Mouse (Mus musculus): ENCODE measurements around the gene Zdhhc5. TPM values are rescaled to one million over a fixed set of nuclear protein-coding genes. Genes with fewer than 3 reads are reported as not detected.
"Not testable (repeated sequence)": the region's sequence is repeated elsewhere in the genome, so short reads cannot be mapped to it uniquely, and the experiment has no call there.

Gene Zdhhc5
- polyA plus RNA-seq, 1 experiment from 2014 or later, result 29.8 TPM

- no peak for ATAC-seq (replicated peaks; ENCODE audit: low FRiP score)
- H3K27ac ChIP-seq, result no peak overlapping the region
- peaks cover 8% of the 10 kb centered on the region for H3K4me1 ChIP-seq
- no peaks in the 10 kb centered on the region for H3K27me3 ChIP-seq
- WGBS, result 84% methylated on average over 6 of the region's 6 CpGs
- H3K4me3 ChIP-seq (replicated peaks), result no peak overlapping the region
- no peak overlapping the region for H3K9ac ChIP-seq
- no peak overlapping the region for H3K4me2 ChIP-seq
- H3K9me3 ChIP-seq (replicated peaks), result no peaks in the 10 kb centered on the region
- peaks cover 46% of the 10 kb centered on the region for H3K36me3 ChIP-seq
Measured at GRCm38 (mm10) chr2:84682605-84683183, 32.3 kb downstream of the Zdhhc5 start.

DNA sequence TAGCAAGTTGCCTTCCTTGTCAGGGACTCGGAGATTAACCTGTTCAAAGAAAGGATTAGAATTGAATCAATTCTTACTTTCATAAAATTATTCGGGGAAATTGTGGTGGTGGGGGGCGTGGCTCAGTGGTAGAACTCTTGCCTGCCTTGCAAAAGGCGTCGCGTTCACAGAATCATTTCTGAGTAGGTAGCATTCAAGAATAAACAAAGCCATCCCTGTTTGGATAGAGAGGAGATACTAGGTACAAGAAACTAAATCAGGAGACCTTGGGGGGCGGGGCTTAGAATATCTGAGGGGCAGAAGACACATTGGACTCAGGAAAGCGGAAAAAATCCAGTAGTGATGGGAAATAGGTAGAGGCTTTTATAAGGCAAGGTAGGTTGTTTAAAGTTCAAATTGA, 36.0 kb downstream of the Zdhhc5 start, which contains the start of gene Tmx2:
Gene Tmx2, minus strand, starts transcription at position 125 of the 400 bp plus-strand sequence.
- no peak for ATAC-seq (replicated peaks; ENCODE audit: low FRiP score)
- Histone ChIP-seq H3K27me3 (no peaks in the 10 kb centered on the region), H3K4me1 (peaks cover 20% of the 10 kb centered on the region), H3K4me2 (peak within 1 kb of the TSS; percentile 68), H3K9ac (peak within 1 kb of the TSS; percentile 94), H3K27ac (peak within 1 kb of the TSS; percentile 88), H3K4me3 (replicated peaks) (peak within 1 kb of the TSS; percentile 98), H3K9me3 (replicated peaks) (no peaks in the 10 kb centered on the region), H3K36me3 (peaks cover 34% of the 10 kb centered on the region)
- 15% methylated on average over 8 of the region's 8 CpGs for WGBS

DNA sequence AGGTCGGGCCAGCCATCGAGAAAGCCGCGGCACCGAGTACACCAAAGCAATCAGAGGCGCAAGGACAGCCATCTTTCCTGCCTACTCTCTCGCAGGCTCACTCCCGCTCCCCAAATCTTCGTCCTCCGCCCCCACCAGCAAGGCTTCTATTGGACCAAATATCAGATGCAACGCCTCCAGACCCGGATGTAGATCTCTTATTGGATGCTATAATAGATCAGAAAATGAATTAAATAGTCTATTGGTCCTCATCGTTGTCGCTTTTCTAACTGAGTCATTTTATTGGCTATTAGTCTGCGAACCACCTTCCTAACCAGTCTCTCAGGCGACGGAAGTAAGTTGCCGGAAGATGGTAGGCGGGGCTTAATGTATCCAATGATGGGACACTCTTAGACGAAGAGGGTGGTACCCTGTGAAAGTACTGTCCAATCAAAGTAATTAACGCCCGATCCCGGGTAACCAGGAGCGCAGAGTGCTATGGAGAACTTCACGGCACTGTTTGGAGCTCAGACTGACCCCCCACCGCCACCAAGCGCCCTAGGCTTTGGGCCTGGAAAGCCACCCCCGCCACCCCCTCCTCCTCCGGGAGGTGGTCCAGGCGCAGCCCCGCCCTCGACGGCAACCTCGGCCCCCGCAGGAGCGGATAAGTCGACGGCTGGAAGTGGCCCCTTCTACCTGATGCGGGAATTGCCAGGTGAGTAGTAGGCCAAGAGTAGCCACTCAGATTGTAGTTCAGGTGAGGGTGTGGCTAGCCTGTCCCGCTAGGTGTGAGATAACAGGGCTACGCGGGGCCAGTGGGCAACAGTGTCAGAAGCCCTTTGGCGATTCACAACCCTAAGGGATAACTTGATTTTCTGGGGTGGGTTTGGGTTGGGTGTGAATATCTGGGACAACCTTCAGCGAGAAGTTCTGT, 36.8 kb downstream of the Zdhhc5 start, which contains the start of the genes Gm28635 and Med19:
Gene Gm28635, minus strand, starts transcription at position 74 of the 913 bp plus-strand sequence.
Gene Med19, plus strand, starts transcription at position 435 of the 913 bp plus-strand sequence.
- Histone ChIP-seq H3K27ac (peak within 1 kb of the TSS; percentile 88), H3K9ac (peak within 1 kb of the TSS; percentile 94), H3K4me1 (peaks cover 20% of the 10 kb centered on the region), H3K27me3 (no peaks in the 10 kb centered on the region), H3K4me3 (replicated peaks) (peak within 1 kb of the TSS; percentile 98), H3K36me3 (peaks cover 40% of the 10 kb centered on the region), H3K4me2 (peak within 1 kb of the TSS; percentile 68), H3K9me3 (replicated peaks) (no peaks in the 10 kb centered on the region)
- ATAC-seq (replicated peaks; ENCODE audit: low FRiP score), result peak; percentile 100
- under 1% methylated on average over 44 of the region's 44 CpGs for WGBS

GRCm38 (mm10) chr2:84677270-84677967, 37.6 kb downstream of the Zdhhc5 start:
- Histone ChIP-seq H3K27me3 (no peaks in the 10 kb centered on the region), H3K9me3 (replicated peaks) (no peaks in the 10 kb centered on the region), H3K4me3 (replicated peaks) (peak overlapping the region; percentile 98), H3K4me1 (peaks cover 20% of the 10 kb centered on the region), H3K27ac (peak overlapping the region; percentile 83), H3K36me3 (peaks cover 45% of the 10 kb centered on the region), H3K9ac (peak overlapping the region; percentile 49), H3K4me2 (peak overlapping the region; percentile 61)
- ATAC-seq (replicated peaks; ENCODE audit: low FRiP score), result peak; percentile 65
- WGBS, result 9% methylated on average over 22 of the region's 22 CpGs

DNA sequence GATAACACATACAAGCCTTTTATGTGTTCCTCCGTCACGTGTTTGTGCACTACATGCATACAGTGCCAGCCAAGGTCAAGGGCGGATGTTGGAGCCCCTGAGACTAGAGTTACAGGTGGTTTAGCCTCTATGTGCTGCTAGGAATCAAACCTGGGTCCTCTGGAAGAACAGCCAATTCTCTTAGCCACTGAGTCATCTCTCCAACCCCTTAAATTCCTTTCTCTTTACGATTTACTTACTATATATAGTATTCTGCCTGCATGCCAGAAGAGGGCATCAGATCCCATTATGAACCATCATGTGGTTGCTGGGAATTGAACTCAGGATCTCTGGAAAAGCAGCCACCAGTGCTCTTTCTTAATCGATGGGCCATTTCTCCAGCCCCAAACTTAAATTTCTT, 43.4 kb downstream of the Zdhhc5 start:
- Histone ChIP-seq H3K4me1 (peaks cover 15% of the 10 kb centered on the region), H3K36me3 (peaks cover 58% of the 10 kb centered on the region), H3K4me2 (0 out of 2 replicates have a peak overlapping the region, but pooled peaks have one; percentile 71), H3K27ac (0 out of 2 replicates have a peak overlapping the region, but pooled peaks have one; percentile 97)
- not testable (repeated sequence) for ATAC-seq (replicated peaks; ENCODE audit: low FRiP score); H3K9me3 ChIP-seq (replicated peaks); H3K27me3 ChIP-seq; H3K9ac ChIP-seq; H3K4me3 ChIP-seq (replicated peaks)
- WGBS, result 64% methylated on average over 4 of the region's 5 CpGs

GRCm38 (mm10) chr2:84670569-84670933, 44.4 kb downstream of the Zdhhc5 start, which contains the start of gene Selenoh:
Selenoh (minus strand) TSS chr2:84670770.
- H3K36me3 ChIP-seq, result peaks cover 52% of the 10 kb centered on the region
- H3K4me2 ChIP-seq, result peak within 1 kb of the TSS; percentile 71
- H3K9me3 ChIP-seq (replicated peaks), result no peaks in the 10 kb centered on the region
- ATAC-seq (replicated peaks; ENCODE audit: low FRiP score), result peak; percentile 96
- peaks cover 10% of the 10 kb centered on the region for H3K4me1 ChIP-seq
- peak within 1 kb of the TSS; percentile 97 for H3K27ac ChIP-seq
- H3K9ac ChIP-seq, result peak within 1 kb of the TSS; percentile 98
- H3K27me3 ChIP-seq, result no peaks in the 10 kb centered on the region
- WGBS, result under 1% methylated on average over 20 of the region's 20 CpGs
- H3K4me3 ChIP-seq (replicated peaks), result peak within 1 kb of the TSS; percentile 96

DNA sequence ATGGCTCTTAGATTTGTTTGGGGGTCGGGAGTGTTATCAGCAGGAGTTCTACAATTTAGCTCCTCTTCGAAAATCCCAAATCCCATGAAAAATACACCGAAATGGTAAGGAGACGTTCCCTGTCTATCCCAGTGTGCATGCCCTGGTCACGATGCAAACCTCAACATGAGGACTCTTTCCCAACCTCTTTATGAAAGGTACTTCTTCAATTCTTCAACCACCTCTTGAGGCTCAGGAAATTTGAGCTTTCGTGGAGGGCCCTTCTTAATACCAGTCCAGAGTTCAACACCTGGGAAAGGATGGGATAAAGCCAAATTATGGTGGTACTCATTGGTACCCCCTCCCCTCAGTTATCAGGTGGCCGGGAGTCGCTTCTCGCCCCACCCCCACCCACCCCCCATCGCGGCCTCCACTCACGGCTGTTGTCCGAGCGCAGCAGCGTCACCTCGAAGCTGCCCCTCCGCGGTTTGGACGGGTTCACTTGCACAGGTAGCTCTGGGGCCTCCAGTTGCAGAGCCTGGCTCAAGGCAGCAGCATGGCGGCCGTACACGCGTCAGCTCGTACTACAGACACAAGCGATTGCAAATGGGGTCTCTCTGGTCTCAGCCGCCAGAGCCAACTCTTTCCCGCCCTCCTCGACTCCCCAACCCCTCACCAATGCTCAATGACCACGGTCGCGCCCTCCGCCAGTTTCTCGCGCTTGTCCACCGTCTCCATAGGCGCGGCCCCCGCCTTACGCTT, 45.0 kb downstream of the Zdhhc5 start:
- no peaks in the 10 kb centered on the region for H3K9me3 ChIP-seq (replicated peaks)
- H3K27me3 ChIP-seq, result no peaks in the 10 kb centered on the region
- peak; percentile 86 for ATAC-seq (replicated peaks; ENCODE audit: low FRiP score)
- peak overlapping the region; percentile 71 for H3K4me2 ChIP-seq
- WGBS, result 3% methylated on average over 39 of the region's 39 CpGs
- peak overlapping the region; percentile 96 for H3K4me3 ChIP-seq (replicated peaks)
- peaks cover 10% of the 10 kb centered on the region for H3K4me1 ChIP-seq
- peaks cover 46% of the 10 kb centered on the region for H3K36me3 ChIP-seq
- H3K9ac ChIP-seq, result peak overlapping the region; percentile 98
- peak overlapping the region; percentile 97 for H3K27ac ChIP-seq

- Histone ChIP-seq H3K4me2 (no peak overlapping the region), H3K27me3 (no peaks in the 10 kb centered on the region), H3K4me3 (replicated peaks) (no peak overlapping the region), H3K36me3 (peaks cover 20% of the 10 kb centered on the region), H3K27ac (peak overlapping the region; percentile 66), H3K9me3 (replicated peaks) (no peaks in the 10 kb centered on the region), H3K4me1 (peaks cover 10% of the 10 kb centered on the region), H3K9ac (no peak overlapping the region)
- no peak for ATAC-seq (replicated peaks; ENCODE audit: low FRiP score)
- 58% methylated on average over 12 of the region's 12 CpGs for whole genome bisulfite sequencing
Measured at GRCm38 (mm10) chr2:84666081-84666480, 48.9 kb downstream of the Zdhhc5 start.

DNA sequence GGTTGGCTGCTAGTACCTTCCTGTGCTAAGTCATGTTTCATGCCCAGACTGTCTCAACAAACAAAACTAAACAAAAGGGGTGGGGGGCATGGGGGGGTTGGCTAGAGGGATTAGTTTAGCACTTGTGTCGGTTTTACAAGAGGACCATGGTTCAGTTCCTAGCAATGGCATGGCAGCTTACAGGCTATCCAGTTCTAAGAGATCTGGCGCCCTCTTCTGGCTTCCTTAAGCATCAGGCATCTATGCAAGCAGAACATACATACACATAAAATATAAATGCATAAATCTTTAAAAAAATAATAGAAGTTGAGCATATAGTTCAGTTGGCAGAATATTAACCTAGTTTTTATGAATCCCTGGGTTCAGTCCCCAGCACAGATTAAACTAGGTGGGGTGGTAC, 52.1 kb downstream of the Zdhhc5 start:
- no peak overlapping the region for H3K27ac ChIP-seq
- H3K9ac ChIP-seq, result no peak overlapping the region
- WGBS, result 28% methylated on average over 2 of the region's 2 CpGs
- no peaks in the 10 kb centered on the region for H3K27me3 ChIP-seq
- no peak overlapping the region for H3K4me2 ChIP-seq
- no peak overlapping the region for H3K4me3 ChIP-seq (replicated peaks)
- H3K4me1 ChIP-seq, result no peaks in the 10 kb centered on the region
- ATAC-seq (replicated peaks; ENCODE audit: low FRiP score), result 0 out of 2 replicates have a peak, but pooled peaks have one; percentile 26
- no peaks in the 10 kb centered on the region for H3K9me3 ChIP-seq (replicated peaks)
- peaks cover 8% of the 10 kb centered on the region; the same call in 1 of the 2 replicates for H3K36me3 ChIP-seq

- WGBS, result 67% methylated on average over 3 of the region's 3 CpGs
- no peaks in the 10 kb centered on the region for H3K36me3 ChIP-seq
- H3K27me3 ChIP-seq, result no peaks in the 10 kb centered on the region
- H3K4me2 ChIP-seq, result no peak overlapping the region
- H3K9me3 ChIP-seq (replicated peaks), result no peaks in the 10 kb centered on the region
- H3K4me3 ChIP-seq (replicated peaks), result no peak overlapping the region
- no peak overlapping the region for H3K27ac ChIP-seq
- H3K4me1 ChIP-seq, result no peaks in the 10 kb centered on the region
- no peak overlapping the region for H3K9ac ChIP-seq
- ATAC-seq (replicated peaks; ENCODE audit: low FRiP score), result no peak; the same call in 1 of the 2 replicates
Measured at GRCm38 (mm10) chr2:84660253-84660652, 54.7 kb downstream of the Zdhhc5 start.

DNA sequence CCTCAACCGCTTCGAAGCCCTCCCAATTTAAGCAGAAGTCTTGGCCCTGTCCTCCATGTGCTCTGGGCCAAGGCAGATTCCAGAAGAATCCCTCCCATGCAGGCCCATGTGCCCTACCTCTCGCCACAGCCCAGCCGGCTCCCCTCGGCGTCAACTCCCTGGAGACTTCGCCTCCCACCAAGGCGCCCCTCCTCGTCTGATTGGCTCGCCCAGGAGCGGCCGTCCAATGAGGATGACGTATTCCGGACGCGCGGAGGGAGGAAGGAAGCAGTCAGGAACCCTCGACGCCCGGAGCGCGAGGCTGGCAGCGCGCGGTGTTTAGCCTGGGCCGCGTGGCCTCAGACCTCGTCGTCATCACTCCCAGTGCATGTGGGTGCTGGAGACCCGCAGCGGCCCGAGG, 56.2 kb downstream of the Zdhhc5 start, which contains the start of gene Btbd18:
Gene Btbd18, plus strand, starts transcription at position 274 of the 400 bp plus-strand sequence.
- Histone ChIP-seq H3K36me3 (no peaks in the 10 kb centered on the region), H3K9ac (no peak within 1 kb of the TSS), H3K4me2 (no peak within 1 kb of the TSS), H3K4me1 (no peaks in the 10 kb centered on the region), H3K9me3 (replicated peaks) (no peaks in the 10 kb centered on the region), H3K27me3 (no peaks in the 10 kb centered on the region), H3K4me3 (replicated peaks) (no peak within 1 kb of the TSS), H3K27ac (no peak within 1 kb of the TSS)
- ATAC-seq (replicated peaks; ENCODE audit: low FRiP score), result no peak
- 90% methylated on average over 32 of the region's 32 CpGs for WGBS
